Mouse (Mus musculus): ENCODE measurements around the gene Ppp1r1a. TPM values are rescaled to one million over a fixed set of nuclear protein-coding genes. Genes with fewer than 3 reads are reported as not detected.

The Ppp1r1a gene
- total RNA-seq (2021): 100 to 1,000 TPM in 1 of 2 experiments, 10 to 100 TPM in 1; 92.3 to 143 TPM
- long read RNA-seq, experiment 1, transcript Ppp1r1a-201 (7 exons, 1,306 nt): major isoform, 168 of 180 reads
- long read RNA-seq, experiment 1, partial matches to known transcripts: 6 of 180 reads
- long read RNA-seq, experiment 1, other reads (novel, unspliced or antisense): 6 of 180 reads
- long read RNA-seq, experiment 2, transcript Ppp1r1a-201 (7 exons, 1,306 nt): major isoform, 159 of 170 reads
- long read RNA-seq, experiment 2, partial matches to known transcripts: 6 of 170 reads
- long read RNA-seq, experiment 2, other reads (novel, unspliced or antisense): 3 of 170 reads

- peak; percentile 50 for DNase-seq (ENCODE audit: low spot score)
Measured at GRCm38 (mm10) chr15:103537822-103538213, at the start of gene Ppp1r1a. Ppp1r1a (minus strand) TSS chr15:103538003.

- no peak for DNase-seq (ENCODE audit: low spot score)
Measured at GRCm38 (mm10) chr15:103585876-103586275, 48.1 kb upstream of the Ppp1r1a start.

- DNase-seq (ENCODE audit: low spot score): no peak
Measured at GRCm38 (mm10) chr15:103564981-103565380, 27.2 kb upstream of the Ppp1r1a start, which contains the start of gene Glycam1. Glycam1 (minus strand) TSS chr15:103565081.

- DNase-seq (ENCODE audit: low spot score): peak; percentile 55
Measured at GRCm38 (mm10) chr15:103552096-103552690, 14.4 kb upstream of the Ppp1r1a start.

GRCm38 (mm10) chr15:103551053-103551452 lies 13.2 kb upstream of the Ppp1r1a start:
- DNase-seq (ENCODE audit: low spot score): no peak

- no peak for DNase-seq (ENCODE audit: low spot score)
Measured at GRCm38 (mm10) chr15:103549475-103549874, 11.7 kb upstream of the Ppp1r1a start.

GRCm38 (mm10) chr15:103547983-103548382 lies 10.2 kb upstream of the Ppp1r1a start:
- no peak for DNase-seq (ENCODE audit: low spot score)

GRCm38 (mm10) chr15:103542526-103542925 lies 4.7 kb upstream of the Ppp1r1a start:
- DNase-seq (ENCODE audit: low spot score): no peak

- DNase-seq (ENCODE audit: low spot score): no peak
Measured at GRCm38 (mm10) chr15:103540646-103541045, 2.8 kb upstream of the Ppp1r1a start.

- no peak for DNase-seq (ENCODE audit: low spot score)
Measured at GRCm38 (mm10) chr15:103539259-103539658, 1.5 kb upstream of the Ppp1r1a start.

GRCm38 (mm10) chr15:103537011-103537821 lies 587 bp downstream of the Ppp1r1a start:
- peak; percentile 47 for DNase-seq (ENCODE audit: low spot score)

GRCm38 (mm10) chr15:103536456-103536855 lies 1.3 kb downstream of the Ppp1r1a start:
- DNase-seq (ENCODE audit: low spot score): no peak

- DNase-seq (ENCODE audit: low spot score): no peak
Measured at GRCm38 (mm10) chr15:103535786-103536185, 2.0 kb downstream of the Ppp1r1a start.

- DNase-seq (ENCODE audit: low spot score): no peak
Measured at GRCm38 (mm10) chr15:103535030-103535429, 2.8 kb downstream of the Ppp1r1a start.

GRCm38 (mm10) chr15:103534054-103534620 lies 3.7 kb downstream of the Ppp1r1a start:
- no peak for DNase-seq (ENCODE audit: low spot score)

- DNase-seq (ENCODE audit: low spot score): peak; percentile 52
Measured at GRCm38 (mm10) chr15:103530372-103530771, 7.4 kb downstream of the Ppp1r1a start.

GRCm38 (mm10) chr15:103523156-103523555 lies 14.6 kb downstream of the Ppp1r1a start:
- no peak for DNase-seq (ENCODE audit: low spot score)

- no peak for DNase-seq (ENCODE audit: low spot score)
Measured at GRCm38 (mm10) chr15:103522458-103523099, 15.2 kb downstream of the Ppp1r1a start.

GRCm38 (mm10) chr15:103519386-103520378 lies 18.1 kb downstream of the Ppp1r1a start:
- DNase-seq (ENCODE audit: low spot score): no peak
